ENCODE assay signal across 1 mouse cellular context in the genomic region with DNA sequence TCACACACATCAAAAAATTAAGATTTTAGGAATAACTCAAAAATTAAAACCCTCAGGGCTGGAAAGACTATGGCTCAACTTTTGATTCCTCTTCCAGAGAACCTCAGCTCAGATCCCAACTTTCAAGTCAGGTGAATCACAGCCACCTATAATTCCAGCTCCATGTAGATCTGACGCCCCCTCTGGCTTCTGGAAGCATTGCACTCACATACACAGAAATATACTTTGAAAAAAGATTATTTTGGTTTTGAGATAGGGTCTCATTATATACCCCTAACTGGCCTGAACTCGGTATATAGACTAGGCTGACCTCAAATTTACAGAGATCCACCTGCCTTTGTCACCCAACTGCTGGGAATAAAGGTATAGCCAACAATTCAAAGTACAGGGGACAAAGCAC.
TF ChIP-seq lines count a peak whose summit lies in the region.

No protein-coding gene starts in this region.

TF ChIP-seq in MEL, 35 proteins besides CTCF, POLR2A, EP300 and RAD21 (continued from another document):
- no peak for TF ChIP-seq GABPA (IDR thresholded peaks at IDR 0.05; ENCODE audit: low read depth, low read length)
- no peak for TF ChIP-seq ZKSCAN1 (IDR thresholded peaks at IDR 0.05; ENCODE audit: low read depth, low read length)
- no peak for TF ChIP-seq POLR2AphosphoS5 (IDR thresholded peaks at IDR 0.05; ENCODE audit: borderline replicate concordance, low read depth, low read length)
- no peak for TF ChIP-seq ELF1 (IDR thresholded peaks at IDR 0.05; ENCODE audit: low read depth, low read length)
- no peak for TF ChIP-seq MEF2A (IDR thresholded peaks at IDR 0.05; ENCODE audit: extremely low read depth, insufficient replicate concordance, low read depth, low read length, poor library complexity, severe bottlenecking)
- no peak for TF ChIP-seq ZNF384 (IDR thresholded peaks at IDR 0.05; ENCODE audit: low read depth, low read length)
- TF ChIP-seq MYC (IDR thresholded peaks at IDR 0.05; ENCODE audit: low read depth, low read length), result no peak
- no peak for TF ChIP-seq NRF1 (IDR thresholded peaks at IDR 0.05; ENCODE audit: insufficient read depth, low read depth, low read length, poor library complexity, severe bottlenecking)
- TF ChIP-seq ZC3H11A (IDR thresholded peaks at IDR 0.05; ENCODE audit: low read depth, low read length), result no peak
- TF ChIP-seq USF1 (IDR thresholded peaks at IDR 0.05; ENCODE audit: low read depth, low read length), result no peak
